Mouse (Mus musculus): ENCODE measurements at regions not wholly inside any gene's neighbourhood (a gene's known extent, or its start where the extent isn't known, plus 50 kb on each side); places are given as distances from the start of the nearest gene placed in this dataset.
"Not testable (repeated sequence)": the region's sequence is repeated elsewhere in the genome, so short reads cannot be mapped to it uniquely, and the experiment has no call there.

DNA sequence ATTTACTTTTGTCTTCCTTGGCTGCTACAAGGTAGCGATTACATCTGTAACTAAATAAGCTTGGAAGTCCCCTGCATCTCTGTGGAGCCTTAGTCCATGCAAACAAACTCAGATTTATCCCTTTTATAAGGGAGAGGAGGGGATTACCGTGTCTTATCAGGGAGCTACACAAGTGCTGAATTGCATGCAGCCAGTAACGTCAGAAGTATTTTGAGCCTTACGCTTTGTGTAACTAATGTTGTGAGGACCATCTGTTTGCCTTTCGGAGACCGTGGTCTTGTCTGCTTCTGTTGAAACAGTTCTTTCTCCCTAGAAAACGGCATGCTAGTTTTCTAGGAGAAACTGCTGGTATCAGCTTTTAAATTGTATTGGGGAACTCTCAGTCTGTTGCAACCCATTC lies 58.0 kb upstream of the Dmrta1 start:
- DNase-seq = no peak

DNA sequence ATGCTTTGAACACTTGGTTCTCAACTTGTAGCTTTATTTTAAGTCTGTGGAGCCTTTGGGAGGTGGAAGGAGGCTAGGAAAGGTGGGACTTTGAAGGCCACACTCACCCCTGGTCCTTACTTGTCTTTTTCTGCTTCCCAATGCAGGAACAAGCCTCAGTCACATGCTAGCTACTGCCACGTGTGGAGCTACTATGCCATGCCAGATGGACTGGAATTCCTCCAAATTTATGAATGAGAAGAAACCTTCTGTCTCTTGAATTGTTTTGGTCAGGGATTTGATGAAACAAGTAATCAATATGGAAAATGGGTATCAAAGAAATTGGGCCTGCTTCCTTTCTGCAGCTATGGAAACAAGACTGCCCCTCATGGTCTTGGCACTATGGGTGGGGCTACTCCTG lies 74.5 kb upstream of the Dmrta1 start:
- no peak for DNase-seq

DNA sequence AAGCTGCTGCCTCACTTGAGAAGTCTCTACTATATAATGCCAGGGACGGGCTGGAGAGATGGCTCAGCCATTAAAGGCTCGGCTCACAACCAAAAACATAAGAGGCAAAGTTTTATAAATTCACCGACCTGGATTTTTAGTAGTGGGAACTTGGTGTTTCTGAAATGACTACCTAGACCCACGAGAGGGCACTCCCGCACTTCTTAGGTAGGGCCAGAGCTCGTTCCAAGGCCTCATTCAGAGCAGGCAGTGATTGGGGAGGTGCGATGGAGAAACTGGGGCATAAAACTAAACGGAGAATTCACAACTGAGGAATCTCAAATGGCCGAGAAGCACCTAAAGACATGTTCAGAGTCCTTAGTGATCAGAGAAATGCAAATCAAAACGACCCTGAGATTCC lies 103.7 kb upstream of the Dmrta1 start:
- DNase-seq = peak; percentile 1

DNA sequence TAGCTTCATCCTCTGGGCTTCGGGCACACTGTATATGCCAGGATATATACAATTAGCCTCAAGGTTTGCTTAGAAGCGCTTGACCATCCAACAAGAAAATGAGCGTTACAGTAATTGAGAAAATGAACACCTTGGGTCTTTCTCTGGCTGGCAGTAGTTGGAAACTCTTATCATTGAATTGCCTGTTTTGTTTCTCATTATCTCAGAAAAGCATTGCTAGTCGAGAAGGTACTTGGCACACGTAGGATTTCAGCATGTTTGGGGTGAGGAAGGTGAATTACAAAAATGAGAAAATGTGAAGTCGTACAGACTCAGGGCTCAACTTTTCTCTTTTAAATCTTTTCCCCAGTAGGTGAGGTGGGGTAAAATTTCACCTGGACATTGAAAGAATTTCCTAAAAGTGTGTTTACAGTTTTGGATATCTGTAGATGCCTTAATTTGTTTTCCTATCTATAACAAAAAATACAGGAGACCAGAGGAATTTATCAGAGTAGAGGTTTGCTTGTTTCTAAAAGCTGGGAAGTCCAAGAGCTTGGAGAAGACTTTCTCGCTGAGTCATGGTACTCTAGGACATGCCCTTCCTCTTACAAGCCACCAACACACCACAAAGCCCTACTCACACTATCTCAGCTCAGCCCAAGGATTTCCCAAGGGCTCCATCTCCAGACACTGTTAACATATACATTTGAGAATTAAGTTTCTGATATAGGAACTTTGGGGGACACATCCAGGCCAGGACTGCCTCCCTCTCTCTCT lies 124.3 kb upstream of the Dmrta1 start:
- DNase-seq = no peak

DNA sequence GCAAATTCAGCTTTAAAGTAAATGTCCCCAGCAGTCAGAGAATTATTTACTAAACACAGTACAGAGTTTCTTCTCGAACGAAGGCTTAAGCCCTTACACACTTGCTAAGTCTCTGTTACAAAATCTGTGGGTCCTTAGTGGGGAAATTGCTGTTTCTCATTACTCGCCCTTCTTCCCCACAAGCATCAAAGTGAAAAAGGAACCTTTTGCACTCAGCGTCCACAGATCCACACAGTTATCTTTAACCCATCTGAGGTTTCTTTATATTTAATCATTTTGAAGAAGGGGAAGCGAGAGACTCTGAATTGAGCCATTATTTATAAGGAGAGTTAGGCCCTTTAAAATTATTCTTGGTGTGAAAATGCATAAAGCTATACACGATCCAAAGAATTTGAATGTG lies 126.7 kb upstream of the Dmrta1 start:
- DNase-seq = no peak

DNA sequence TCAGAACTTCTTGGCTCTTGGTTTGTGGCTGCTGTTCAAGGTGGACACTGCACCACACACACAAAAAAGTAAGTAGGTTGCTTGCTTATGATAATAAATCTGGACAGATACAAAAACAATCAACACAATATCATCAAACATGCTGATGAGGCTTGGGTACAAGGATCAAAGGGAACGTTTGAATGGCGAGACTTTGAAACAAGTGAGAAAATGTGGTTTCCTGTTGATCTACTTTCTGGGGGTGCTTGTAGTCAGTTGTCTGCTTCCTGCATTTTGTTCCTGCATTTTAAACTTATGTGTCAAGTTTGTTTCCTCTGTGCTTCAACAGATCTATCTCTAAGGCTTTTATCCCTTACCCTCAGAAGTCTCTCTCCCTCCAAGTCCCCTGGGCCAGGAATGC lies 128.7 kb upstream of the Dmrta1 start:
- DNase-seq = no peak

DNA sequence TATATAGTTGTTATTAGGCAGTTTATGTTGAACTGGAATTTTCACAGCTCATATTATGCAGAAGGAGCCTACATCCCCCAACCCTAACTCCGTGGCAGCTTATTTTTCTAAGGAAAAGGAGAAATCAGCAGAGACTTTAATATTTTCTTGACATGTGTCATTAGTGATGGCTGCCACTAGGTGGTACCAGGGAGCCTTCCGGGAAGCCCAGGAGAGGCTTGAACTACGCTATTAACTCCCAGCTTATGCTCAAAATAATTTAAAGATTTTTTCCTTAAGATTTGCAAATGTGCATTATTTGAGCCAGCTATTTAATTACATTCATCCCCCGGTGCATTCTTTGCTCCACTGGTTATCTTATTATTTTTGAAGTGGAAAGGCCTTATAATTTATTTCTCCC lies 146.8 kb upstream of the Dmrta1 start:
- DNase-seq = peak; percentile 18

DNA sequence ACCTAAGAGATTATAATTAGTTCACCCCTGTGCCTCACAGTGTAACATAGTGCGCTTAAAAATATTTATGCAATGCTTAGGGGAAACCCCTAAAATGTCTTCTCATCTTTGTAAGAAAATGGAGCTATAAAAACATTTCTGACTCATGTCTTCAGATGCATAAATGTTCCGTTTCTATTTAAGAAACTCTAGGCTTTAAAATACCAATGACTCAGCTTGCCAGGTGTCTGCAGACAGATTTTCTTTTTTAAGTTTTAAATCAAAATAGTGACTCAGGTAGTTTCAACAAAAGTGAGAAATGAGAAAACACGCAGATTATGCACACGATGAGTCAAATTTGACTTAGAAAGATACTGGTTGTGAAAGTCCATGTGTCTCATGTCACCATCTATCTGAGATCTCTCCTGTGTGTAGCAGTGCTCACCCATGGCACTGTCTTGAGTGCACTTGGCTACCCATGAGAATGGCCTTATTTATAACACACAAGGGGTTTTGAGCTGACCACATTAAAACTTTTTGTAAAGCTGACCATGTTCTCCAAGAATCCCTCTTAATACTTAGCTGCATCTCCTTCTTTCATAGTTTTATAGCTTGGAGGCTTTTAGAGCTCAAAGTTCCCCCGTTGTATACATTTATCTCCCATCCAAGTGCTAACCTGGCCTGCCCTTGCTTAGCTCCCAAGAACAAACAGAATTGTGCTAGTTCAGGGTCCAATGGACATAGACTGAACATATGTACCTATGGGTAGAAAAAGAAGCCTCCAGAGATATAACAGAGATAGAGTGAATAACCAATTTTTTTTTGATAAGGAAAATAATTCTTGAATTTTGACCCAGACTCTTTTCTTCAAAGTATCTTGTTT lies 149.0 kb upstream of the Dmrta1 start:
- DNase-seq = no peak

DNA sequence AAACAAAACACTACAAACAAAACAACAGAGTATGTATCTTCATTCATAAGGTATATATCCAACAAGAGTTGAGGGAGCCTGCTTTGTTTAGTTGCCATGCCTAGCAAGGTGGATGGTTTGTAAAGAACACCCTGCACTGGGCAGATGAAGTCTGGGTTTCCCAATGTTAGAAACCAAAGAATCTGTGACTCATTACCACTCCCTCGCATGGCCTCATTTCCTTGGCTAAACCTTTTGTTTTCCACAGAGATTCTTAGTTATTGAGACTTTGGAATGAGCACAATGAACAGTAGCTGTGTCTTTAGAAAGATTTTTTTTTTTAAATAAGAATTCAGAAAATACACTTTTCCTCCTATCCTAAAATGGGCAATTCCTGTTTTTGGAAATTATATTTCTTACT lies 151.3 kb upstream of the Dmrta1 start:
- DNase-seq = no peak

DNA sequence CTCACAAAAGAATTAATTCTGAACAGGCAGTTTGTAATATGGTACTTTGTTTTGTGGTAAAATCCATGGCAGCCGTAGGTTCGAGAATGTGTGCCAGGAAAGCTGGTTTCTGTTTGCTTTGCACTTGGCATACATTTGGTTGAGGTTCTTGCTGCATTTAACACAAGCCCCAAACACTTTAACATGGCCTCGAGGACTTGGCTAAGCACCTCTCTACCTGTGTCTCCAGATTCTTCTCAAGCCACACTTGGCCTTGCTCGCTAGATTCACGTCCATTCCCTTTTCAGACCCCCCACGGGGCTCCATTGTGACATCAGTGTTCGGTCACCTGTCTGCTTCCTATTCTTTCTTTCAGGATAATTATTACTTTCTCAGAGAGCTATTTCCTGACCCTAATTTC lies 151.9 kb upstream of the Dmrta1 start:
- no peak for DNase-seq

DNA sequence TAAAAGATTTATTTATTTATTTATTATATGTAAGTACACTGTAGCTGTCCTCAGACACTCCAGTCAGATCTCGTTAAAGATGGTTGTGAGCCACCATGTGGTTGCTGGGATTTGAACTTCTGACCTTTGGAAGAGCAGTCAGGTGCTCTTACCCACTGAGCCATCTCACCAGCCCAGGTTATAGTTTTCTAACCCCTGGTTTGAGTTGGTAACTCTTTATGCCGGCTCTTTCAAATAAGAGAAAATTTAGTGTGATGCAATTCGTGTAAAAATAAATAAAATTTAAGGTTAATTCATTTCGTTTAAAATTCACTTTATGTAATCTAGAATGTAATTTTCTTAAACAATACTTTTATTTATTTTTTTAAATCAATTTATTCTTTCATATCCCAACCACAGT lies 153.7 kb upstream of the Dmrta1 start:
- DNase-seq = not testable (repeated sequence)

DNA sequence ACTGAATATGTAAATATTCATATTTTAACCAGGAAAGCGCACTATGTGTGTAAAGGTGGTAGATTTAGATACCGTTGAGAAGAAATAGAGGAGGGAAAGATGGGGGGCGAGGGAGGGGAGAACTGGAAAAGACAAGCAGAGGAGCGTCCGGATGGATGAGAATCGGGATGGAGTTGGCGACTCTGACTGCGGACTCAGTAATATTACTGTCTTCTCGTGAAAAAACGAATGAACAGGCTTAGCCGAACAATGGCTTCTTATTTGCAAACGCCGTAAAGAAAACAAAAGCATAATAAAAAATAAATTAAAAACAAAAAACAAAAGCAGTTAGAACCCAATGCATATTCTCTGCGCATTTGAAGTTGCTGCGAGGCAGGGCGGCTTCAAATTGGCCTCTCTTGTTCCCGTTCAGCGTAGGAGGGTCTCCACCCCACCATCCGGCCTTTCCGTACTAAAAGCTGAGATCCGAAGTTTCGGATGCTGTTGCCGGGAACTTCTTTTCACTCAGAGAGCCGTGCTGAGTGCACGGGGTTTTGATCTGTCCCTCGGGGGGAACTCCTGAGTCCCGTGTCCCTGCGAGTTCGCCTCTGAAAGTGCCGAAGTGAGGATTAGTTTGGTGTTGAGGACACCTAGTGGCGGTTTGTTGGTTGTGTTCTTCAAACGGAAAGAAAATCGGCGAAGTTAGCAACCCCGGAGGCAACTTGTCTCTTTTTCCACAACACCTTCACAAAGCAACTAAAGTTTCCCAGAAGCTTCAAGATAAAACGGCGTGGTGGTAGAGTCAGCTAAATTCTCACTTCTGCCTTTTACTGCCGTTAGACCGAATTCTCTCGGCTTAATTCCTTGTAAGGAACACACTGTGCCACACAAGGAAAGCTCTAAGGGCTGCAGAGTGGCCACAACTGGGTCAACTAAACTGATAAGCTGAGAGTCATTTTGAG lies 154.7 kb upstream of the Dmrta1 start:
- peak; percentile 54 for DNase-seq

DNA sequence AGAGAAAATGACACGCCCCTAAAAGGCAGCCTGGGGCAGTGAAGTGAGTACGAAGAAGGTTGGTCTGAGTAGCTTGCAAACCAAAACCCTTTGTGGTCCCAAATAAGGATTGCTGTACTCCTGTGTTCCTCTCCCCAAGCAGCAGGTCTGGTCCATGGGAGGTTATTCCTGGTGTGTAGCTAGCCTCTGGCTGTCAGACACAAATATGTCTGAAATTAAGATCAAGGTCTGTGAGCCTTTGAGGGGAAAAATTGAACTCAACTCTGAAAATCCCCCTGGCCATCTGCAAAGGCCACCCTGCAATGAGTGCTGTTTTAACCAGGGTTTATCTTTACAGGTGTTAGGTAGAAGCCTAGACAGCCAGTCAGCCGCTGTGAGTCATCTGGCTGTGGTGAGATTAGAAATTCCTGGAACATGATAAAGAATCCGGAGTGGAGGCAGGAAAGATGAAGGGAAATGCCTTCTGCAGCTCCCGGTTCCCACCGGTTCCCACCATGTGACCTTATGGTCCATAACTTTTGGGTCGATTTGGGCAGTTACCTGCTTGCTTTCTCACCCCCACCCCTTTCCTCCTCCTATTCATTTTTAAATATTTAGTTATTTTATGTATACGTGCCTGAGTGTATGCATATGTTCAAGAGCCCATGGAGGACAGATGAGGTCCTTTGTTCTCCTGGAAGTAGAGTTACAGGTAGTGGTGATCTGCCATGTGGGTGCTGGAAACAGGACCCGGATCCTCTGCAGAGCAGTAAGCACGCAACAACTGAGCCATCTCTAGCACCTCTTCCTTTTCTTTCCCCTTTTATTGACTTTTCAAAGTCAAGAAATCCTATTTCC lies 155.6 kb upstream of the Dmrta1 start:
- no peak for DNase-seq

DNA sequence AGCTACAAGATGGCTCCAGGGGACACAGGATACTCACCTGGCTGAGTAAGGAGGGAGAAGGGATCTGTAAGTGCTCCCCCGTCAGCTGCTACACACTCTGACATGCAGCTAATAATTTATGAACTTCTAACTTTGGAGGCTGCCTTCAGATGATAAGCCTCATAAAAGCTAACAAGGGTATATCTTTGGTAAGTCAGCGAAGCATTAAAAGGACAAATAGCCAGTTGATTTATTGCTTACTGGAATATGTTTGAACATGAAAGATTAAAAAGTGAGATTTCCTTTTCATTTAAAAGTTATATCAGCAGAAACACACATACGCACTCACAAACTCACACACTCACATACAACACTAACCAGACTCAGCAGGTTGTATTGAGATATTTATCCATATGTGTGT lies 161.2 kb upstream of the Dmrta1 start:
- DNase-seq = no peak

DNA sequence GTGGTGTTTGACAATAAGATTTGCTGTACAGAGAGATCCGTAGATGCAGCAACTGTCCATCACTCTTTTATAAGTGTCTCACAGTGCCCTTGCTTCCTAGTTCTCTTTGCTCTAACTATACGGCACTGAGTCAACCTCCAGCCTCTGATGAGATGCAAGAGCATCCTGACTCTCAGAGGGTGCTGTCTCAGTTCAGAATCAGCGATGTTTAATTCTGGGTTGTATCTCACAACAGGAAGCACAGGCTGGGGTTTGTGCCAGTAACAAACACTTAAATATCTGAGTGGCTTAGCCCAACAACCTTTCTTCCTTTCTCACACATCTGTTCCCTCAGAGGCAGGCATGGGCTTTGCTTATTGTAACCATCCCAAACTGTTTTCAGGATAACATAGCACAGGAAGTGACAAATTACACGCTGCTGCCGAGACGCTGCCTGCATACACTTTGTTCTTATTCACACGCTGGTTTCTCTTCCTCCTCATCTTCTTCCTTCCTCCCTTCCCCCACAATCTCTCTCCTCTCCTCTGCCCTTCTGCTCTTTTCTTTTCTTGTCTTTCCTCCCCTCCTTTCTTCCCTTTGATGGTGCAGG lies 163.3 kb upstream of the Dmrta1 start:
- no peak for DNase-seq

DNA sequence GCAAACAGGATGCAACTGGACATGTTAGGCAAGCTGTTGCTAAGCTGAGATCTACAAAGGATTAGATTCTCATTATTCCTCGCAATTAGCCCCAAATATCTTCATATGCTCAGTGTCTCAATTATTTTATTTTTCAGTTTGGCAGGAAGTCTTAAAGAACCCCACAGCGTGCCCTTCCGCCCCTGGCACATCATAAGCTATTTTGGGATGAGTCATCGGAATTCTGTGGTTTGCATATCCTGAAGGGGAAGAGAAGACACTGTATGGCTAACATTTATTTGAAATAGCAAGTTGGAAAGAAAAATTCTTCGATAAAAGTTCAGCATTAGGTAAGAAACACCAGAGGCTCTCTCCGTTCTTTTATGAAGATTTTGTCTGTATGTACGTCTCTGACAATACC lies 164.3 kb upstream of the Dmrta1 start:
- DNase-seq = no peak

DNA sequence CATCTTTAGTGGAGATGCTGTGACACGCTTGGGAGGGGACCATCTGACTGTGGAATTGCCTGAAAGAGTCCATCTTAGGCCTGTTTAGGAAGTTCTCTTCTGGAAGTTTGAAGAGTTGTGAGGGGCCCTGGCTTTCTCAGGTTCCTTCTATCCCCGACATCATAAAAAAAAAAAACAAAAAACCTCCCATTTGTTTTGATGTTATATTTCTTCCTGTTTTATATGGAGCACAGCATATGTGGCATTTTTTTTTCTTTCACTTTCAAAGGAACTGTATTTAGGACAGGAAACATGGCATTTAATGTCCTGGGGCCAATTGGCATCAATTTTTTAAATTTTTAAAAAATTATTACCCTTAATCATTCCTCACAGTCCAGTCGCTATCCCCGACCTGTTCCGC lies 168.6 kb upstream of the Dmrta1 start:
- DNase-seq = no peak

DNA sequence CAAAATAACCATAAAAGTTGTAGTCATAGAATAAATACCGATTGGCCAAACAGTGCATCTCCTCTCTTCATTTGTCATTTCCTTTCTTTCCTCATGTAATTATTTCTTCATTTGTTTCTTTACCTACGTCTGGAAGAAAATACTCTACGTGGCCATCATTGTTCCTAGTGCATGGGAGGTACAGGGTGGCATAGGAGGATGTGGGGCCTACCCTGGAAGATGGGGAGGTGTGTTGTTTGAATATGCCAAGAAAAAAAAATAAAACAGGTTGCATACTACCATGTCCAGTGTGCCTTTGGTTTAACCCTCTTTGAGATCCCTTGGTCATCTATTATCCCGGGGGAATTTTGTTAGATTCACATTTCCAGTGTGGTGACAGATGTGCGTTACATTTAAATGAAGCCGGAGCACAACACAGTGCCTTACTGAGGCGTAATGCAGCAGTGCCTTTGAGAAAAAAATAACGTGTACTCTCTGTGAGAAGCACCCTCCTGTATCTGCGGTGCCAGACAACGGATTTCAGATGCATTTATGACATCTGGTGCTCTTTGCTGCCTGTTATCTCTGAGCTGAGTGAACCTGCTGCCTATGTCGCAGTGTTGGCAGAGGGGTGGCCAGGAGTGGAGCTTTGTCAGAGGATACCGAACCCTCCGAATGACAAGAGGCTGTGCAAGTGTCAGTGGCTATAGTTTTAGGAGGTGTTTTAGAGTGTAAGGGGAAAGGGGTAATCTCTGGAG lies 169.4 kb upstream of the Dmrta1 start:
- no peak for DNase-seq

DNA sequence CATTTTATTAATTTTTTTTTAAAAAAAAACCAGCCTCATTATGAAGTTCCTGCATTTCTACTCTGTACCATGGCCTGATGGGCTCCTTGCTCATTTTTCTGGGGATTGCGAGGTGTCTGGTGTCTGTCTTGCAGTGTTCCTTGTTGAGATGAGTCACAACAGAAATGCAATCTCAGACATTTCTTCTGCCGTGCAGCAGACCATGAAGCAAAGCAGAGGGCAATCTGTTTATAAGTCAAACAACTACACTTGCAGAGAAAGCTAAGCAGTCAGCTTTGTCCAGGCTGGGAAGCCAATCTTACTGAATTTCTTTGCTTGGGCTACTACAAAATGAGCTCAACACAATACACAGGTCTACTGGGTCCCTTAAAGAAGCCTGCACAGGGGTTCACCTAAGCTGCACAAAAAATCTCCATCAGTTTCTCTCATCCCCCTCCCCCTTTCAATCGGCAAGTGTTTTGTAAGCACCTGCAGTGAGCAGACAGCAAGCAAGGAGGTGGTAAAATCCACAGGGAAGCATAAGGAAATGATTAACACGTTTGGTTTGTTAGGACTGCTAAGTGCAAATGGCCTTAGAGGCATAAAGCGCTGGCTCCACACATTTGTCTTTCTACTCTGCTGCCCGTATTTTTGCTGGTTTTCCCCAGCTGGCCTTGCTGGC lies 171.0 kb upstream of the Dmrta1 start:
- DNase-seq = no peak

DNA sequence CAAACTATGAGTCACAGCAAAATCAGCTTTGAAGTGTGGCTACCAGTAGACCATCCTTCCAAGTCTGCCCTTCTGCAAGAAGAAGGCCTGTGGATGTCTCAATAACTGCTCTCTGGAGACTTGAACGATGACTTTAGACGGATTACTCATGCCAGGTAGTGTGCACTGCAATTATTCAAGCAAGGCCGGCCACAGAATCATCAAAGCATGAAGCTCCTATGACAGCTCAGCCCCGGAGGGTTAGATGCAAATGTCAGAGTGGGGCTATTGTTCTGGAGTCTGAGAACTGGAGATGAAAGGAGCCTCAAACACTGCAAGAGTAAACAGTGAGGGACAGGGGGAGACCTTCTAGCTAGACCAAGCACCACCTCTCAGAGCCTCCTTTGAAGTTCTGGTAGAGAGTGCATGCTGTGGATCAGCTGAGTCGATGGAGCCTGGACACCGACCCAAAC lies 173.8 kb upstream of the Dmrta1 start:
- no peak for DNase-seq

DNA sequence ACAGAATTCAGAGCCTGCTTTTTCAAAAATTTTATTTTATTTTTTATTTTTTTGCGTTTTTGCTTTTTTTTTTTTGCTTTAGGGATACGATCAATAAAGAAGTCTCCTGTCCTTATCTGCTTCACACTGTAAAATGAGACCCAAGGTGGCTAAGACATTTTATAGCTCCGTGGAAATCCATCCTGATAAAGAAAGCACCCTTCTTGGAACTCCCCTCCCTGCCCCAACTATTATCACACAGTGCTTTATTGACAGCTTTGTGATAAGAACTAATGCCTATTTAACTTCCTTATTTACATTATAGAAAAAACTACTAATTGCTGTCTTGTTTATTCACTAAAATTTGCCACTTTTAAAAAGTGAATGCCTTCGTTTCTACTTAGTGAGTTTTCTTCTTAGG lies 179.0 kb upstream of the Dmrta1 start:
- no peak for DNase-seq

All from cerebellum, adult 8-10 months (tissue).